Mouse (Mus musculus) common myeloid progenitor, adult 5-6 weeks (primary cell): ENCODE data around the gene Mrpl33. TPM values are rescaled to one million over a fixed set of nuclear protein-coding genes. Genes with fewer than 3 reads are reported as not detected.
A peak's percentile ranks its signal among the peaks of the same experiment; 100 is the strongest.
"Not testable (repeated sequence)": the region's sequence is repeated elsewhere in the genome, so short reads cannot be mapped to it uniquely, and the experiment has no call there.

Experiments
- ATAC-seq: replicated peaks from 2 replicates; pipeline ENCODE4 v1.8.0; 2016; ENCODE audit warnings: low read depth, mild to moderate bottlenecking, moderate TSS enrichment, inconsistent platforms; ENCODE audit not compliant: poor library complexity, severe bottlenecking
- total RNA-seq: library from RNA; stranded (forward); fragments of 200-1000, 187-1606 nt; gene quantifications from 2 replicates; pipeline ENCODE4 v1.2.3, GENCODE M21; 2017

The Mrpl33 gene
- total RNA-seq, 1 experiment from 2014 or later, result 133 TPM

- ATAC-seq, result no peak
Measured at GRCm38 (mm10) chr5:31591122-31591521, 5.6 kb upstream of the Mrpl33 start.

DNA sequence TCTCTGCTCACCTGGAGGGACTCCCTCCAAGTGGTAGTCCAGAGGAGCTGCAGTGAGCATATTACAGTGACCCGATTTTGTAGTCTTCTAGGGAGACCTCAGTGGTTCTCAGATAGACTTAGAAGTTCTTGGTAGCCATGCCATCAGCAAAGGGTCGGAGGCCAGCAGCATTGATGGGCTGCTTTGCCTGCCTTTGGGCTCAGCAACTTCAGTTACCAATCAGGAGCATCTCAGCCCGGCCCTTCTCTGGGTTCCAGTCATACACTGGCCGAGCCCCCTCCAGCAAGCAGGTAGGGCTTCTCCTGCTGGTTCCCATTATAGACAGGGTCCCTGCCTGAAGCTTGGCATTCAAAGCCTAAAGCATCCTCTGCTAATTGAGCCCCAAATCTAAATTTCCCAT, 867 bp upstream of the Mrpl33 start:
- ATAC-seq, result no peak

GRCm38 (mm10) chr5:31597430-31597944, 752 bp downstream of the Mrpl33 start:
- no peak for ATAC-seq

DNA sequence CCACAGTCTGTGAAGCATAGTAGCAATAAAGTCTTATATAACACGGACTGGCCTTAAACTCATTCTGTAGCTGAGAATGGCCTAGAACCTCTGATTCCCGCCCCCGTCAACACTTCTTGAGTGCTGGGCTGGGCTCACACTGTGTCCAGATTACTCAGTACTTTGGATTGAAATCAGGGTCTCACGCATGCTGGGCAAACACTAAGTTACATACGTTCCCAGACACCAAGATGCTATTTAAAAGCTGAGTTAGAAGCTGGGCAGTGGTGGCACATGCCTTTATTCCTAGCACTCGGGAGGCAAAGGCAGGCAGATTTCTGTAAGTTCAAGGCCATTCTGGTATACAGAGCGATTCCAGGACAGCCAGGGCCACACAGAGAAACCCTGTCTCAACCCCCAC, 1.4 kb downstream of the Mrpl33 start:
- ATAC-seq, result no peak

DNA sequence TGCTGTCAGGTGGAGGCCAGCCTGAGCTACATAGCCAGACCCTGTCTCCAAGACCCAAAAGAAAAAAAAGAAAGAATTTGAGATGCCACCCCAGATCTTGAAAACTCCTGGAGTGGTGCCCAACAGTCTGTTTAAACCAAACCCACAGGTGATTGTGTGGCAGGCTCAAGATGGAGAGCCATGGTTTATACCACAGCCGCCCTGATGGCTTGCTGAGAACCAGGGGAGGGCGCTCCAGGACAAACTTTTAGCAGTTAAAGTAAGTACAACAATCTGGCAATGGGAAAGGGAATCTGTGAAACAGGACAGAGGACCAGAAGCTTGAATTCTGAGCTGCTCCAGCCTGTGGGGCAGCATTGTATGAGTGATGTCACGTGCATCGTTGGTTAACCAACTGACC, 1.8 kb downstream of the Mrpl33 start:
- ATAC-seq, result no peak

GRCm38 (mm10) chr5:31599161-31599560, 2.4 kb downstream of the Mrpl33 start:
- no peak for ATAC-seq

GRCm38 (mm10) chr5:31601162-31601722, 4.5 kb downstream of the Mrpl33 start:
- ATAC-seq, result no peak

GRCm38 (mm10) chr5:31602377-31602776, 5.6 kb downstream of the Mrpl33 start:
- peak; percentile 95 for ATAC-seq

DNA sequence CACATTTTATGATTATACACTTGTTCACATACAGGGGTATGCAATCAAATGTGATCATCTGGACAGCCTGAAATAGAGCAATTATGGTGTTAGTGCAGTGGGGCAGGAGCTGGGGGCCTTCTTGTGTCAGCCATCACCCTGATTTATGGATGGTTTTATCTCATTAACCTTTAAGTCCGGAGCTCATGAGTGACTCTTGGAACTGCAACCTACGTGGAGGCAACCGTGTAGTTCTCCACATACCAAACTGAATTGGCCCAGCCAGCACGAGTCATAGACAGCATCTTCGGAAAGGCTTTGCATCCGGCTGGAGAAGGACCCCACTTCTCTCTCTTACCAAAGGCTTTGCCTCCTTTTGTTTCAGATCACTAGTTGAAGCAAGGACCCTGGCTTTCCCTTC, 7.0 kb downstream of the Mrpl33 start:
- no peak for ATAC-seq

- no peak for ATAC-seq
Measured at GRCm38 (mm10) chr5:31606151-31606550, 9.4 kb downstream of the Mrpl33 start.

DNA sequence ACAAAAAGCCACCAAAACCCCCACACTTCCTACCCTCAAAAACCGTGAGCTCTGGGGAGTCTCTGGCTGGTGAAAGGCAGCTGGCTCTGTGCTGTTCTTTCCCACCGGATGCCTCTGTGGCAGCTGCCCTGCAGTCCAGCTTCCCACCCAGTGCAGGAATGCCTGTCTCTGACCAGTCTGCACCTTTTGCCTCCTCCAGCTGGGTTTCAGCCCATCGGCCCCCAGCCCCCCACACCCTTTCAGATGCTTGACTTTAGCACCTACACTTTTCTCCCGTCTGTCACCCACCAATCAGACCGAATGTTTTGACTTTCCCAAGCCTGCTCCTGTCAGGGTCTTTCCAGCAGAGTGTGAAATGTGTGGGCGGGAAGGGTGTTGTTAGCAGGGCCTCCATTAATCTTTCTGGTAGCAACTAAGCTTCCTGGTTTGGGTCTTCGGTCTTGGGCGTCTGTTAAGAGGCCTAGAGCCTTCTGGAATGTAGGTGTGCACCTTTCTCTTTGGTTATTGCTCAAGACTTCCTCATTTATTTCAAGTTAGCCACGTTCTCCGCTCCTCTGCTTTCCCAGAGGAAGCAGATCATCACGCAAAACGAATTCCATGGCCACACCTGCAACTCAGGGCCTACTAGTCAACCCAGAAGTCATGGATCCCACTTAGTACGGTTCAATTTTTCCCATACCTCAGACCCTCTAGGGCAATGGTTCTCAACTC, 13.8 kb downstream of the Mrpl33 start:
- no peak for ATAC-seq

DNA sequence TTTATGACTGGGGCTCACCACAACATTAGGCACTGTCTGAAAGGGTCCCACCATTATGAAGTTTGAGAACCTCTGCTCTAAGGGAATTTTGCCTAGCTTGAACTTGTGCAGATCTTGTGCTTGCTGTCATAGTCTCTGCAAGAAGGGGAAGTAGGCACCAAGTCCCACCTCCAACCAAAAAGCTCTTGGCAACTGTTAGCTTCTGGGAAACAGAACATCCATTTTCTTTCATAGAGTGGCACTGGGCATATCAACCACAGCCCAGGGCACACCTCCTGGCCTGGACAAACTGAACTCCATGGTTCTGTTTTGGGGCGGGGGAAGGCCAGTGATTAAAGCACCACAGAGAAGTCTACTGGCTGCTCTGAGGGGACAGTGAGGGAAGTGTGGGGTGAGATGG, 14.5 kb downstream of the Mrpl33 start:
- ATAC-seq, result no peak

GRCm38 (mm10) chr5:31613852-31614286, 17.1 kb downstream of the Mrpl33 start:
- peak; percentile 70 for ATAC-seq

- ATAC-seq, result peak; percentile 62
Measured at GRCm38 (mm10) chr5:31614339-31615025, 17.7 kb downstream of the Mrpl33 start.

DNA sequence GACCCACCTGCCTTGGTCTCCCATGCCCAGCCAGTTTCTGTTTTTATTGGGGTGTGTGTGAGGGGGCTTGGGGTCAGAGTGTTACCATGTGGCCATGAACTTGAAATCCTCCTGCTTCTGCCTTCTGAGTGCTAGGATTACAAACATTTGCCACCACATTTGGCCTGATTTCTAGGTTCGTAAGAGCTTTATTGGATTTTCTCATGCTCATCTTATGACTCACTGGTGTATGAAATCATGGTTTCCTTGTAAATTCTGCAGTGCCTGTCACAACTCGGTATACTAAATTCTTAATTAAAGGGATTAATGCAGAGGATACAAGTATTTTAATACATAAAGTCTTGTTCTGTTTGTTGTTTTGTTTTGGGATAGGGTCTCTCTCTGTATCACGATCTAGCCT, 23.6 kb downstream of the Mrpl33 start:
- no peak for ATAC-seq

DNA sequence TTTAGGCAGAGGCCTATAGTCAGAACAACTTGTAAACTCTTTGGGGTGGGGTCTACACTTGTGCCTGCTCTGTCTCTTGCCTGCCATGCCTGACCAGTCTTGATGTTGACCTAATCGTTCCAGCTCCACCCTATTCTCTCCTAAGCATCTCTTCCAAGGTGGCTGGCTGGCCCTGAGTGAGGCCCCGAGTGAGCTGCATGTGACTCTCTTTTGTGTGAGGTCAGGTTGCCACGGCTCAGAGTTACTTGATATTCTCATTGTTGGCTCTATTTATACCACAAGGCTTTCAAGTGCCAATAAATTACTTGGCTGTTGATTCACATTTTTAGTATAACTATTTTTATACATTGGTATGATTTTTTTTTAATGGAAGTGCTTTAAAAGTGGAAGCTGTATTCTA, 30.4 kb downstream of the Mrpl33 start:
- no peak for ATAC-seq

GRCm38 (mm10) chr5:31627562-31628526, 31.1 kb downstream of the Mrpl33 start:
- no peak for ATAC-seq

- no peak for ATAC-seq
Measured at GRCm38 (mm10) chr5:31628555-31628954, 31.8 kb downstream of the Mrpl33 start.

- ATAC-seq, result no peak
Measured at GRCm38 (mm10) chr5:31630064-31630463, 33.3 kb downstream of the Mrpl33 start.

- ATAC-seq, result not testable (repeated sequence)
Measured at GRCm38 (mm10) chr5:31631169-31631568, 34.4 kb downstream of the Mrpl33 start.
